Mouse (Mus musculus): ENCODE data around the gene Urah. TPM values are rescaled to one million over a fixed set of nuclear protein-coding genes. Genes with fewer than 3 reads are reported as not detected.

Urah gene
- polyA plus RNA-seq, 1 experiment from 2014 or later: 24.7 TPM

DNA sequence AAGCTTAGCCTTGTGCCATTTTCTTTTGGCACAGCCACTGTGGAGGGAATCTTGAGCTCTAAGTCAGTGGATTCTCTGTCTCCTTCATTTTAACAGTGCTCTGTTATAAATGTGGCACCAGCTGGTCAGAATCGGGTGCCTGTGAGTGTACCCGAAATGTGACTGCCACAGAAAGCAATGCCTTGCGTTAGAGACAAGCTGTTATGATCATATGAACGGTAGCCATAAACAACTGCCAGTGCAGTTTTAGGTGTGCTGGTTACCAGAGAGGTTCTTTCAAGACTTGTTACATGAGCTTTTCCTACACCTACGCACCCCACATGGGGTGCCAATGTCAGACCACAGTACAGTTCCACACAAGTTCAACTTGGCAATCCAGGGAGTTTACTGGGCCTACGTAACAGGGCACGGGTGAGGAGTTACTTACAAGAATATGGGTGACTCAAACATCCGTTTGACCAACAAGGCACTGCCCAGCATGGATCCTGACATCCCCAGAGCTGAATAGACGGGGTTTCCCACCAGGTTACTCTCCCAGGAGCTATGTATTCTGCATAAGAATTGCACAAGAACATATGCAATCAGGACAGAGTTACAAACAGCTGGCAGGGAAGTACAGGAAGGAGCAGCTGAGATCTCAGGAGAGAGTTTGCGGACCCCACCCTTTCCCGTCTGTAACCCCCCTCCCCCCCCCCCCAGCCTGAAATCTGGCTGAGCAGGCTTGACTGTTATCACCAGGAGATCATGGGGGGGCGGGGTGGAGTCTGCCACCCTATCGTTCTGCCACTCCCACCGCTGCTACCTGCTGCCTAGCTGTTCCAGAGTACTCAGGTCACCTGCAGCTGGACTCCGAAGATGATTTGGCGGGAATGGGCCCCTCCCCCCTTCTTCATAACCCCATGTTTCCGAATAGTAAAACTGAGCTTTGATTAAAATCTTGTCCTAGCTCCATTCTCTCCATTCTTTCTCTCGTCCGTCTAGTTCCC, 6.2 kb downstream of the Urah start:
- no peak for ATAC-seq (ENCODE audit: insufficient read depth)
- H3K4me1 ChIP-seq (replicated peaks): peaks cover 3% of the 10 kb centered on the region; the same call in 1 of the 2 replicates
- no peak overlapping the region for H3K9ac ChIP-seq
- H3K27me3 ChIP-seq: peaks cover 51% of the 10 kb centered on the region
- WGBS (ENCODE audit: insufficient replicate concordance): 32% methylated on average over 18 of the region's 19 CpGs
- no peak overlapping the region for H3K27ac ChIP-seq (replicated peaks)
- no peak overlapping the region for H3K4me2 ChIP-seq
- H3K9me3 ChIP-seq (replicated peaks): no peaks in the 10 kb centered on the region
- H3K36me3 ChIP-seq (replicated peaks): no peaks in the 10 kb centered on the region
- no peak overlapping the region for H3K4me3 ChIP-seq (replicated peaks)

DNA sequence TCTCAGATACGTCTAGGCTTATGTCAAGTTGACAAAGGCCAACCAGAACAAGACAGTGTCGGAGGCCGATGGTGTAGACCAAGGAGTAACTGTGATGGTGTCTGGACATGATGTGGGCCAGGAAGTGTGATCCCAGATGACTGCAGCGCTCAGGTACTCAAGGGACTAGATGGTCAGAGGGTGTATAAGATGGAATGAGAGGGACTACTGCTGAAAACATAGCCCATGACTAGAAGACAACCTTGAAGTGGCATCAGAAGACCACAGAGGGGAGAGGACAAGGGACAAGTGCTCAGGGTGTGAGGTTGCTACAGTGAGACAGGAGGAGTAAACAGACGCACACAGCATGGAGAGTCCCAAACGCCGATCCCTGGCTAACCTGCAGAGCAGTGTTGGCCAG, 9.0 kb downstream of the Urah start:
- no peak overlapping the region for H3K4me3 ChIP-seq (replicated peaks)
- H3K27me3 ChIP-seq: peaks cover 53% of the 10 kb centered on the region
- WGBS (ENCODE audit: insufficient replicate concordance): 64% methylated on average over 7 of the region's 7 CpGs
- H3K9ac ChIP-seq: no peak overlapping the region
- no peak overlapping the region for H3K4me2 ChIP-seq
- H3K27ac ChIP-seq (replicated peaks): no peak overlapping the region
- ATAC-seq (ENCODE audit: insufficient read depth): no peak
- peaks cover 3% of the 10 kb centered on the region; the same call in 1 of the 2 replicates for H3K4me1 ChIP-seq (replicated peaks)
- H3K36me3 ChIP-seq (replicated peaks): no peaks in the 10 kb centered on the region
- no peaks in the 10 kb centered on the region for H3K9me3 ChIP-seq (replicated peaks)

DNA sequence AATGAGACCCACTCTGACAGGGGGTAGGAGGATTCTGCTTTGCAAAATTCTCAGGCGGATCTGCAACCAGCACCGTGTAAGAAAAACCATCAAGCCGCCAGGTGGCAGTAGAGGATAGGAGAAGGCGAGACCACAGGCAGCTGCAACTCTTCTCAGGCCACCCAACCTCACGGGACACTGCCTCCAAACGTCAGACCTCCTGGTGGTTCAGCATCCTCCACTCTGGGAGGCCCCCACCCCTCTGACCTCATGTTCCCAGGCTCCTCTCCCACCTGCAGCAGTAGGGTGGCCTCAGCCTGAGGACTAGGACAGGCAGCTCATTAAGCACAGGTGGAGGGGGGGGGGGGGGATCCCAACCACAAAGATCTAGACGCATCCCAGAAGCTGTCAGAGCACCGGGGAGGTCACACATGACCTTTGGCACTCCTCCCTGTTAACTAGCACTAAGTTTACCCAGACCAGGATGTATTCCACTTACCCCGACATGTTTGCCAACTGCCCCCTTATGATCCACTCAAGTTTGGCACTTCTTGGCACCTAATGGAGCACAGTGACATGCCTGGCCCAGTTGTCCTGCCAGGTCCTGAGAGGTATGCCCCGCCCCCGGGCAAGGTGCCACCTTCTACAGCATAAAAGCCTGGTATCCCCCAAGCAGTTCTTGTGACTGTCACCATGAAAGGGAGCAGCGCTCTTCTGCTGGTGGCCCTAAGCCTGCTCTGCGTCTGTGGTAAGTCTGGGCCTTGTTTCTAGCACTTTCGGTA, 10.3 kb downstream of the Urah start, which contains the start of gene Scgb1c1:
Gene Scgb1c1, plus strand, starts transcription at position 643 of the 761 bp plus-strand sequence.
- 26% methylated on average over 14 of the region's 14 CpGs for WGBS (ENCODE audit: insufficient replicate concordance)
- Histone ChIP-seq H3K9ac (no peak within 1 kb of the TSS), H3K4me1 (replicated peaks) (peaks cover 6% of the 10 kb centered on the region), H3K9me3 (replicated peaks) (no peaks in the 10 kb centered on the region), H3K36me3 (replicated peaks) (no peaks in the 10 kb centered on the region), H3K4me3 (replicated peaks) (no peak within 1 kb of the TSS), H3K4me2 (no peak within 1 kb of the TSS), H3K27me3 (peaks cover 42% of the 10 kb centered on the region), H3K27ac (replicated peaks) (no peak within 1 kb of the TSS)
- ATAC-seq (ENCODE audit: insufficient read depth): peak; percentile 45

DNA sequence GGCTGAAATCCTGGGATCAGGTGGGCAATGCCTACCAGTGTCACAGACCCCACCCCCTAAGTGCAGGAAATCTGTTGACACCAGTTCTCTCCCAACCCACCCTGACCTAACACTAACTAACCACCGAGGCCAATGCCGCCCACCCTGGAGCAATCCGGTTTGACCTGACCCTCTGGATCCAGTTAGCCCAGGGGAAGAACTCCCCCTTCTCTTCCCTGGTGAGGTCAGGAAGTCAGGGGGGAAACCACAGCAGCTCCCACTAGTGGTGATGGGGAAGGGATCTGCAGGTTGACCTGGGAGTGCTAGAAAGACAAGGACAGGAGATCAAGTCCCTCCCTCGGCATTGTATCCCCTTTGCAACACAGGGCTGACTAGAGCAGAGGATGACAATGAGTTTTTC, 10.9 kb downstream of the Urah start:
- Histone ChIP-seq H3K4me2 (no peak overlapping the region), H3K27ac (replicated peaks) (no peak overlapping the region), H3K9ac (no peak overlapping the region), H3K9me3 (replicated peaks) (no peaks in the 10 kb centered on the region), H3K27me3 (peaks cover 36% of the 10 kb centered on the region), H3K36me3 (replicated peaks) (no peaks in the 10 kb centered on the region), H3K4me1 (replicated peaks) (peaks cover 6% of the 10 kb centered on the region), H3K4me3 (replicated peaks) (no peak overlapping the region)
- 50% methylated on average over 4 of the region's 4 CpGs for WGBS (ENCODE audit: insufficient replicate concordance)
- no peak for ATAC-seq (ENCODE audit: insufficient read depth)

DNA sequence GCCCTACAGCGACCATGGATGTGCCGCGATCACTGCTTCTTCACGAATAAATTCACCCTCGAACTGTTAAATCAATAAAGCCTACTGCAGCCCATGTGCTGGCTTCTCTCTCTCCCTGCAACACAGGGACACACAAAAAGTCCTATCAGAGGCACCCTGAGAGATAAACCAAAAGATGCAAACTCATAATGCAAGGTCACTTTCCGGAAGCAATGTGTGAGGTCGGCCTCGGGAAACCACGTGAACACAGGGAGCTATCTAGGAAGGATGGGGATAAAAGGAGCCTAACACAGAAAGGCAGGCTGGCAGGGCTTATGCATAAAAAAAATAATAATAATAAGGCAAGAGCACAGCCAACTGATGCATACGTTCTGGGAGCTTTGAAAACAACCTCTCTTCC, 11.9 kb downstream of the Urah start:
- no peak for ATAC-seq (ENCODE audit: insufficient read depth)
- Histone ChIP-seq H3K27ac (replicated peaks) (no peak overlapping the region), H3K9me3 (replicated peaks) (no peaks in the 10 kb centered on the region), H3K4me2 (no peak overlapping the region), H3K4me1 (replicated peaks) (peaks cover 6% of the 10 kb centered on the region), H3K36me3 (replicated peaks) (peaks cover 4% of the 10 kb centered on the region; the same call in 1 of the 2 replicates), H3K9ac (no peak overlapping the region), H3K27me3 (peaks cover 26% of the 10 kb centered on the region), H3K4me3 (replicated peaks) (no peak overlapping the region)
- WGBS (ENCODE audit: insufficient replicate concordance): 61% methylated on average over 10 of the region's 10 CpGs

DNA sequence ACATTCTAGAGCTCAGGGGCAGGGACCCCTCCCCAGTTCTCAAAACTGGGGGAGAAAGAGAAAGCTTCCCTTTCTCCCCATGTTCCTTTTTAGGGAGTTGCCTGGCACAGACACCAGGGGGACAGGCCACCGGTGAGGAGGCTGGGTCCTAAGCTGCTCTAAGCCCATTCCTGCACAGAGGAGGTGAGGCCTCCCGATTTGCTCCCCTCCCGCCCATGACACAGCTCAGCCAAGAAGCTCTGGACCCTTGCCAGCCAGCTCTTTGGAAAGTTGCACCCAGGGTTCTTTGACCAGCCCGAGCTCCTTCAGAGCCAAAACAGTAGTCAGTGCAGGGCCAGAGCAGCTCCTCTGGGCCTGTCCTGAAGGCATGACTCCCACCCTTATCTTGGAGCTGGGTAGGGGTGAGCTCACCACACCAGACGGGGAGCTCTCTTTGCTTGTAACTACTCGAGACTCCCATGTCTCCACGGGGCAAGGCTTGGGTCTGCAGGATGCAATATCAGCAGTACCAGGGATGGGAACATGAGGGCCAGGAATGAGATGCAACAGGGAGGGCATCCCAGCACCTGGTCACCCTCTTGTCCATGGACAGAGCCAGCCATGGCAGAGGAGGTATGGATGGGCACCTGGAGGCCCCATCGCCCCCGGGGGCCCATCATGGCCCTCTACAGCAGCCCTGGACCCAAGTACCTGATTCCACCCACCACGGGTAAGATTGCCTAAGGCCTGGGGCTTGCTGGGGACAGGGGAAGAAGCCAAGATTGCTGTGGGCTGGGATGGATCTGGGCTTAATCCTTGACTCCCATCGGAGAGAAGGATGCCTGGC, 13.2 kb downstream of the Urah start, which contains the start of gene Odf3:
Gene Odf3, plus strand, starts transcription at position 51 of the 826 bp plus-strand sequence.
- peaks cover 15% of the 10 kb centered on the region; the same call in 1 of the 2 replicates for H3K27me3 ChIP-seq
- H3K4me2 ChIP-seq: no peak within 1 kb of the TSS
- H3K9me3 ChIP-seq (replicated peaks): no peaks in the 10 kb centered on the region
- H3K4me3 ChIP-seq (replicated peaks): no peak within 1 kb of the TSS
- no peak within 1 kb of the TSS for H3K9ac ChIP-seq
- H3K4me1 ChIP-seq (replicated peaks): peaks cover 15% of the 10 kb centered on the region
- no peak for ATAC-seq (ENCODE audit: insufficient read depth)
- 48% methylated on average over 11 of the region's 11 CpGs for WGBS (ENCODE audit: insufficient replicate concordance)
- no peak within 1 kb of the TSS for H3K27ac ChIP-seq (replicated peaks)
- peaks cover 17% of the 10 kb centered on the region for H3K36me3 ChIP-seq (replicated peaks)

DNA sequence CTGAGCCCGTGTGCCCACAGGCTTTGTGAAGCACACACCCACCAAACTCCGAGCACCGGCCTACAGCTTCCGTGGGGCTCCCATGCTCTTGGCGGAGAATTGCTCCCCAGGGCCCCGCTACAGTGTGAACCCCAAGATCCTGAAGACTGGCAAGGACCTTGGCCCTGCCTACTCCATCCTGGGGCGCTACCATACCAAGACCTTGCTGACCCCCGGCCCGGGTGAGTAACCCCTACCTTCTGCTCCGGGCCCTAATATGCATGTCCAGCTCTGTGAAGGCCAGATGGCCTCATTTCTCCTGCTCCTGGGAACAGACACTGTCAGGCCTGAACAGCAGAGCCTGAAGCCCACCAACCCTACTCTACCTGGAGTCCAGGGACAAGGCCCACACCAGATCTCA, 13.8 kb downstream of the Urah start:
- H3K9me3 ChIP-seq (replicated peaks): no peaks in the 10 kb centered on the region
- H3K9ac ChIP-seq: no peak overlapping the region
- no peak for ATAC-seq (ENCODE audit: insufficient read depth)
- 76% methylated on average over 10 of the region's 10 CpGs for WGBS (ENCODE audit: insufficient replicate concordance)
- no peak overlapping the region for H3K4me2 ChIP-seq
- no peak overlapping the region for H3K4me3 ChIP-seq (replicated peaks)
- H3K4me1 ChIP-seq (replicated peaks): peaks cover 21% of the 10 kb centered on the region
- H3K27me3 ChIP-seq: peaks cover 13% of the 10 kb centered on the region; the same call in 1 of the 2 replicates
- peaks cover 23% of the 10 kb centered on the region for H3K36me3 ChIP-seq (replicated peaks)
- H3K27ac ChIP-seq (replicated peaks): no peak overlapping the region

DNA sequence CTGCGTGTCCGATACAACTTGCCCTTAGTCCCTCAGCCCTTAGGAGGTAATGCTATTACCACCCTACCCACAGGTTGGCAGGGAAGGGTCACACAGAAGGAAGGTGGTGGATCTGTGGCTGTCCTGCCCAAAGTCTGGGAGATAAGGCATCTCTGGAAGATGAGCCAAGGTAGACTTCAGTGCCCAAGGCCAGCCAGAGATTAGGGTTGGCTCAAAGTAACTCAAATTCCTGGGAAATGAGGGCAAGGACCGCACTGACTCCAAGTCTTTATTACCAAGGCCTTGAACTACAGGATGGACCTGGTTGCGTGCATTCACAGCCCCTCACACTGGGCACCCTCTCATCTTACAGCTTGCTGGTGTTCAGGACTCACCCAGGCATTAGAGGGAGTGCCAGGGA, 17.1 kb downstream of the Urah start:
- peaks cover 6% of the 10 kb centered on the region; the same call in 1 of the 2 replicates for H3K27me3 ChIP-seq
- peaks cover 46% of the 10 kb centered on the region for H3K4me1 ChIP-seq (replicated peaks)
- H3K9me3 ChIP-seq (replicated peaks): no peaks in the 10 kb centered on the region
- H3K9ac ChIP-seq: no peak overlapping the region
- 89% methylated on average over 4 of the region's 4 CpGs for WGBS (ENCODE audit: insufficient replicate concordance)
- peaks cover 36% of the 10 kb centered on the region for H3K36me3 ChIP-seq (replicated peaks)
- ATAC-seq (ENCODE audit: insufficient read depth): no peak
- H3K27ac ChIP-seq (replicated peaks): no peak overlapping the region
- no peak overlapping the region for H3K4me2 ChIP-seq
- no peak overlapping the region for H3K4me3 ChIP-seq (replicated peaks)

DNA sequence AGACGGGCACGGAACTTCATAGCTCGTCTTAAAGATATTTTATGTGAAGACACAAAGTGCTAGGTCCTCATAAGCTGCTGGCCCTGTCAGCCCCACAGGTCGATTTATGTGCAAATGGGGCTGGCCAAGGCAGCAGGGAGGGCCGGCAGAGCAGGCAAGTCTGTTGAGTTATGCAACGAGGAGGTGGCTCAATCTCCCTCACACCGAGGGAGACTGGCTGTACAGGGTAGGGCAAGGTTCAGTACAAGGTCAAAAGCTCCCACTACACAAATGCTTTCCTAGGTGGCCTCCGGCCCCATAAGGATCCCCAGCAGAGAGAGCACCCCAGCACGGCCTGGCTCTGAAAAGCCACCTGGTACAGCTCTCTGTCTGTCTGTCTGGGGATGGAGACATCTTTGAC, 18.6 kb downstream of the Urah start:
- peak overlapping the region; percentile 24 for H3K27ac ChIP-seq (replicated peaks)

DNA sequence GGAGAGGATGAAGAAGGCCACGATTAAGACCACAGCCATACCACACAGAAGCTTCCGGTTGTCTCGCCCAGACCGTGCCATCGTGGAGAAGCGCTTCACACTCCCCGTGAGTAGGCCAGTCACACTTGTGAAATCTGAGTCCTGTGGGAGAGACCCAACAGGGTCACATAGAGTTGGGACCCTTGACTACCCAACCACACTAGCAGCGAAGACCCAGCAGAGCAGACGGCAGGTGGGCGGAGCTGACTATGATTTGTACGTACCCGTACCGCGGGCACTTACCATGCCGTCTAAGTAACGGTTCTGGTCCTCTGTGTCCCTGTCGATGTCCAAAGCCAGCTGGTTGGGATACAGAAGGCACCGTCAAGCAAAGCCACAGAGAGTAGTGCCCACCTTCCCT, 19.7 kb downstream of the Urah start:
- no peaks in the 10 kb centered on the region for H3K9me3 ChIP-seq (replicated peaks)
- H3K9ac ChIP-seq: no peak overlapping the region
- no peaks in the 10 kb centered on the region for H3K27me3 ChIP-seq
- peaks cover 50% of the 10 kb centered on the region for H3K36me3 ChIP-seq (replicated peaks)
- peak overlapping the region; percentile 97 for H3K4me2 ChIP-seq
- H3K4me1 ChIP-seq (replicated peaks): peaks cover 64% of the 10 kb centered on the region
- no peak for ATAC-seq (ENCODE audit: insufficient read depth)
- H3K4me3 ChIP-seq (replicated peaks): peak overlapping the region; percentile 90; the same call in 1 of the 2 replicates
- WGBS (ENCODE audit: insufficient replicate concordance): 86% methylated on average over 18 of the region's 18 CpGs
- 0 out of 2 replicates have a peak overlapping the region, but pooled peaks have one; percentile 20 for H3K27ac ChIP-seq (replicated peaks)

More for the DNA sequence above, 18.6 kb downstream of the Urah start:
- Histone ChIP-seq H3K27me3 (no peaks in the 10 kb centered on the region), H3K4me1 (replicated peaks) (peaks cover 55% of the 10 kb centered on the region), H3K9me3 (replicated peaks) (no peaks in the 10 kb centered on the region), H3K9ac (no peak overlapping the region), H3K4me3 (replicated peaks) (no peak overlapping the region), H3K4me2 (no peak overlapping the region), H3K36me3 (replicated peaks) (peaks cover 40% of the 10 kb centered on the region)
- WGBS (ENCODE audit: insufficient replicate concordance): 66% methylated on average over 9 of the region's 9 CpGs
- ATAC-seq (ENCODE audit: insufficient read depth): no peak

Data from liver, embryonic 15.5 days (tissue).